In genomic region chr2:165954872-165955271, GRCm38 (mm10) we compare ENCODE assay signal across 8 mouse cellular contexts. TPM values are rescaled to one million over a fixed set of nuclear protein-coding genes. Genes with fewer than 3 reads are reported as not detected.
DNase-seq lines count a peak whose midpoint lies in the region; ATAC-seq and TF ChIP-seq lines count a peak whose summit lies in the region.

No protein-coding gene starts in this region.

- intact Hi-C loops in gastrocnemius, adult 2 months (cut with DNase I): no loop called here
- intact Hi-C loops in gastrocnemius, postnatal 36 days (cut with DNase I): no loop called here

- whole genome bisulfite sequencing in heart, embryonic 16.5 days: 27% methylated on average over 20 of the region's 20 CpGs
- WGBS in cerebellum, adult 2 months: 87% methylated on average over 20 of the region's 20 CpGs
- 83% methylated on average over 20 of the region's 20 CpGs for WGBS in forebrain, embryonic 16.5 days

- ATAC-seq in heart, embryonic 16.5 days (replicated peaks; ENCODE audit: extremely low read depth, insufficient read depth, low FRiP score): 0 out of 2 replicates have a peak, but pooled peaks have one; percentile 46
- peak; percentile 70; the same call in 1 of the 2 replicates for ATAC-seq in neutrophil, adult 5-6 weeks (ENCODE audit: extremely low read depth, insufficient number of reproducible peaks, low FRiP score, poor library complexity, severe bottlenecking)
- no peak for ATAC-seq in forebrain, embryonic 16.5 days

- no peaks in the 10 kb centered on the region for H3K27me3 ChIP-seq in heart, embryonic 16.5 days (ENCODE audit: control insufficient read depth, insufficient read depth, low read length)
- no peaks in the 10 kb centered on the region for H3K27me3 ChIP-seq in cerebellum, adult 2 months (ENCODE audit: control insufficient read depth, insufficient read depth, low read length)
- no peaks in the 10 kb centered on the region for H3K27me3 ChIP-seq in forebrain, embryonic 16.5 days (replicated peaks; ENCODE audit: control insufficient read depth, insufficient read depth, low read length)

- peaks cover 14% of the 10 kb centered on the region for H3K4me1 ChIP-seq in heart, embryonic 16.5 days (ENCODE audit: control insufficient read depth, insufficient read depth, low read length)
- H3K4me1 ChIP-seq in cerebellum, adult 2 months (ENCODE audit: control insufficient read depth, insufficient read depth, low read length): no peaks in the 10 kb centered on the region
- peaks cover 2% of the 10 kb centered on the region; the same call in 1 of the 2 replicates for H3K4me1 ChIP-seq in forebrain, embryonic 16.5 days (replicated peaks; ENCODE audit: control insufficient read depth, insufficient read depth, low read length)

- peak; percentile 49 for DNase-seq in gastrocnemius, adult 2 months
- DNase-seq in gastrocnemius, postnatal 36 days: no peak
- peak; percentile 54 for DNase-seq in adrenal gland, adult 2 months
- peak; percentile 75 for DNase-seq in liver
- no peak for DNase-seq in cerebellum, adult 2 months

- H3K9ac ChIP-seq in heart, embryonic 16.5 days (ENCODE audit: low read length): peak overlapping the region; percentile 18; the same call in 1 of the 2 replicates
- H3K9ac ChIP-seq in forebrain, embryonic 16.5 days (replicated peaks; ENCODE audit: low read depth, low read length): no peak overlapping the region

- no peak for TF ChIP-seq CTCF in gastrocnemius, adult 2 months (IDR thresholded peaks at IDR 0.05)
- TF ChIP-seq CTCF in cerebellum, adult 2 months (IDR thresholded peaks at IDR 0.05; ENCODE audit: borderline replicate concordance, insufficient read depth, low read depth, low read length): no peak

- no peaks in the 10 kb centered on the region for H3K9me3 ChIP-seq in heart, embryonic 16.5 days (replicated peaks; ENCODE audit: control insufficient read depth, low read length)
- no peaks in the 10 kb centered on the region for H3K9me3 ChIP-seq in forebrain, embryonic 16.5 days (ENCODE audit: control insufficient read depth, low read length)

- H3K27ac ChIP-seq in gastrocnemius, adult 2 months: peak overlapping the region; percentile 76
- H3K27ac ChIP-seq in heart, embryonic 16.5 days (ENCODE audit: low read length): peak overlapping the region; percentile 68
- H3K27ac ChIP-seq in cerebellum, adult 2 months (ENCODE audit: insufficient read depth, low read length): no peak overlapping the region
- no peak overlapping the region for H3K27ac ChIP-seq in forebrain, embryonic 16.5 days (ENCODE audit: low read length)

- peak overlapping the region; percentile 32; the same call in 1 of the 2 replicates for H3K4me2 ChIP-seq in heart, embryonic 16.5 days (ENCODE audit: low read depth, low read length)
- H3K4me2 ChIP-seq in forebrain, embryonic 16.5 days (ENCODE audit: low read length): no peak overlapping the region

- peak overlapping the region; percentile 39 for H3K4me3 ChIP-seq in gastrocnemius, adult 2 months
- H3K4me3 ChIP-seq in heart, embryonic 16.5 days (ENCODE audit: low read length): no peak overlapping the region
- H3K4me3 ChIP-seq in cerebellum, adult 2 months (replicated peaks; ENCODE audit: insufficient read depth, low read depth, low read length): no peak overlapping the region
- no peak overlapping the region for H3K4me3 ChIP-seq in forebrain, embryonic 16.5 days (replicated peaks; ENCODE audit: low read length)

- TF ChIP-seq POLR2A in cerebellum, adult 2 months (IDR thresholded peaks at IDR 0.05; ENCODE audit: borderline replicate concordance, insufficient read depth, low read length): no peak

- no peaks in the 10 kb centered on the region for H3K36me3 ChIP-seq in heart, embryonic 16.5 days (ENCODE audit: control insufficient read depth, insufficient read depth)
- no peaks in the 10 kb centered on the region for H3K36me3 ChIP-seq in forebrain, embryonic 16.5 days (ENCODE audit: control insufficient read depth, insufficient read depth)

RNA-seq across cellular contexts. Expression of gene Ncoa3, which starts 37.6 kb away (rescaled TPM):
- total RNA-seq in gastrocnemius, adult 2 months (2021): 10 to 100 TPM; 21.0 to 24.8 TPM
- 10 to 100 TPM; 13.5 to 13.9 TPM for total RNA-seq in gastrocnemius, postnatal 36 days (2021)
- total RNA-seq in adrenal gland, adult 2 months (2021): 10 to 100 TPM; 28.5 to 29.8 TPM
- 26.2 and 27.9 TPM in 2 replicates for polyA plus RNA-seq in adrenal gland, adult 2 months (2012; rRNA removed)
- 9.5 and 9.9 TPM in 2 replicates for polyA plus RNA-seq in heart, embryonic 16.5 days (2015; fragmentation: Nextera tagmentation; extraction: Ambion mirVana)
- total RNA-seq in neutrophil, adult 5-6 weeks (2017): 148 and 164 TPM in 2 replicates
- 23.6 and 23.7 TPM in 2 replicates for polyA plus RNA-seq in cerebellum, adult 2 months (2012; rRNA removed)
- polyA plus RNA-seq in forebrain, embryonic 16.5 days (2015; fragmentation: Nextera tagmentation; extraction: Ambion mirVana): 10.6 and 11.3 TPM in 2 replicates

RNA-seq across cellular contexts. Expression of gene Zmynd8, which starts 56.1 kb away (rescaled TPM):
- 10 to 100 TPM; 13.1 to 23.3 TPM for total RNA-seq in gastrocnemius, adult 2 months (2021)
- 10 to 100 TPM; 12.7 to 17.3 TPM for total RNA-seq in gastrocnemius, postnatal 36 days (2021)
- 10 to 100 TPM; 53.9 to 56.5 TPM for total RNA-seq in adrenal gland, adult 2 months (2021)
- 21.3 and 22.2 TPM in 2 replicates for polyA plus RNA-seq in adrenal gland, adult 2 months (2012; rRNA removed)
- 36.0 and 40.2 TPM in 2 replicates for polyA plus RNA-seq in heart, embryonic 16.5 days (2015; fragmentation: Nextera tagmentation; extraction: Ambion mirVana)
- 56.9 and 60.5 TPM in 2 replicates for total RNA-seq in neutrophil, adult 5-6 weeks (2017)
- polyA plus RNA-seq in cerebellum, adult 2 months (2012; rRNA removed): 85.5 and 86.6 TPM in 2 replicates
- 69.8 and 81.5 TPM in 2 replicates for polyA plus RNA-seq in forebrain, embryonic 16.5 days (2015; fragmentation: Nextera tagmentation; extraction: Ambion mirVana)

Comparison
In these comparisons a context has a peak if more than half of its experiments do, and no peak if none do; other contexts are left out.
1. DNase-seq: peak in gastrocnemius, adult 2 months (single experiment), adrenal gland, adult 2 months (single experiment) and liver (single experiment); none in gastrocnemius, postnatal 36 days (0 of 2) and cerebellum, adult 2 months (0 of 2).
2. H3K27ac ChIP-seq: peak in gastrocnemius, adult 2 months (single experiment) and heart, embryonic 16.5 days (single experiment); none in cerebellum, adult 2 months (single experiment) and forebrain, embryonic 16.5 days (single experiment).